Mouse (Mus musculus) liver, embryonic 14 days (tissue): ENCODE results near the gene Mbl2. TPM values are rescaled to one million over a fixed set of nuclear protein-coding genes. Genes with fewer than 3 reads are reported as not detected.

Source experiments
- polyA plus RNA-seq: library from polyadenylated mRNA; depleted of rRNA; stranded (reverse); fragments of >200 nt; gene quantifications from 2 replicates; pipeline ENCODE4 v1.2.3, GENCODE M21; 2012; rRNA removed

Mbl2 gene
- 0.79 and 0.93 TPM in 2 replicates for polyA plus RNA-seq

DNA sequence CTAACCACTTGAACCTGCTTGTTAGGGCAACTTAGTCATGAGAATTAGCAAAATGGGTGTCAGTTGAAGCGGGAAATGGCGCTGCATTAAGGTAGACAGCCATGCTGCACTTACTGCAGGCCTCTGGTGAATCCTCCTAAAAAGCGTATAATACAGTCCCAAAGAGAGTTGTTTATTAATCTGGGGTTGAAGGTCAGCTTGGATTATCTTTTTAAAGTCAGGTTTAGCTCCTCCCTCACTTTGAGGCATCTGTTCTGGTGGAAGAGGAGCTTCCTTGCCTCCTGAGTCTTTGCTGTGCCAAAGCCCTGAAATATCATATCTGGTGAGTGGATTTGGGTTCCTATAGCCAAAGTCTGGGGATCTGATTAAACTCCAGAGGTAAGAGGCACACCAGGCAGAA lies at the start of gene Mbl2:
Gene Mbl2 (plus strand): TSS at position 252 of the 400 bp plus-strand sequence.

Other genes starting within 250 kb of the Mbl2 start
- not detected in 2 replicates for gene Trpd52l3, start 229.2 kb upstream of the Mbl2 start, polyA plus RNA-seq
- gene Uhrf2, start 202.4 kb upstream of the Mbl2 start, polyA plus RNA-seq, result 36.4 and 41.3 TPM in 2 replicates
- gene Gldc, start 57.5 kb upstream of the Mbl2 start, polyA plus RNA-seq, result 22.4 and 24.6 TPM in 2 replicates